Mouse (Mus musculus) brain, embryonic 14.5 days (tissue): ENCODE results near the gene Mfap1b.

Experiments
- CTCF ChIP-seq: fragments of 200-500 bp; IDR thresholded peaks from 2 replicates; pipeline ENCODE4 v1.5.1; 2012; ENCODE audit warnings: inconsistent platforms, mild to moderate bottlenecking, moderate library complexity, borderline replicate concordance; ENCODE audit not compliant: insufficient read depth, insufficient read length; ENCODE audit errors: extremely low read depth
- POLR2A ChIP-seq: fragments of 200-500 bp; IDR thresholded peaks from 2 replicates; pipeline ENCODE4 v1.6.1; 2012; ENCODE audit warnings: mild to moderate bottlenecking, inconsistent platforms, borderline replicate concordance; ENCODE audit not compliant: poor library complexity, insufficient read depth, insufficient read length, severe bottlenecking; ENCODE audit errors: extremely low read depth

DNA sequence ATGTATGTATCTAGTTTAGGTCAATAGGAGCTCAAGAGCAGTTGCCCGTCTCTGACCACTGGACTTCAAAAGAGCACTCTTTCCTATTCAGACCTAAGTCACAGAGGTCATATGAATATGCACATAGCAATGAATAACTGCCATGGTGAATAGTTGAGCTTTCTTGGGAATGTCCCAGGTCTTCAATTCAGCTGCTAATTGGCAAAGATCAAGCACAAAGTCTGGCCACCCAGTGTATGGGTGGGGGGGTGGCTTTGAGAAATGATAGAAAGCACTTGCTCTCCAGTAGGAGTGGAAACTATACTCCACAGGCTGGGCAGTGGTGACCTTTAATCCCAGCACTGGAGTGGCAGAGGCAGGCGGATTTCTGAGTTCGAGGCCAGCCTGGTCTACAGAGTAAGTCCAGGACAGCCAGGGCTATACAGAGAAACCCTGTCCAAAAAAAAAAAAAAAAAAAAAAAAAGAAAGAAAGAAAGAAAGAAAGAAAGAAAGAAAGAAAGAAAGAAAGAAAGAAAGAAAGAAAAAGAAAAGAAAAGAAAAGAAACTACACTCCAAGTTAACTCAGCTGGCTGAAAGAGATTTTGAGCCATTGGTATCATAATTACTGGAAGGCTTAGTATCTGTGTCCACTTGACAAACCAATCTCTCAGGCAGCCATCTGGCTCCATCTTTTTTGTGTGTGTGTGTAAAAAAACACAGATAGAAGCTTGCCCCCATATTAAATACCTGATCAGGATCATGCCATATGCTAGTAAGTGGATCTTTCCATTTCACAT lies 3.8 kb upstream of the Mfap1b start:
- TF ChIP-seq CTCF (no peak), POLR2A (no peak)
